Mouse (Mus musculus) c-Kit-positive CD71-negative TER-119-negative erythroid progenitor cells, embryonic 14.5 days (primary cell): Measurements from ENCODE around the gene Pex1.
"Not testable (repeated sequence)": the region's sequence is repeated elsewhere in the genome, so short reads cannot be mapped to it uniquely, and the experiment has no call there.

ENCODE experiments used
- DNase-seq: peaks from one replicate; pipeline ENCODE4 v3.0.0-alpha.2; 2013; ENCODE audit warnings: low read depth

Gene Pex1

GRCm38 (mm10) chr5:3645326-3645725, 49.5 kb downstream of the Pex1 start:
- DNase-seq = no peak

DNA sequence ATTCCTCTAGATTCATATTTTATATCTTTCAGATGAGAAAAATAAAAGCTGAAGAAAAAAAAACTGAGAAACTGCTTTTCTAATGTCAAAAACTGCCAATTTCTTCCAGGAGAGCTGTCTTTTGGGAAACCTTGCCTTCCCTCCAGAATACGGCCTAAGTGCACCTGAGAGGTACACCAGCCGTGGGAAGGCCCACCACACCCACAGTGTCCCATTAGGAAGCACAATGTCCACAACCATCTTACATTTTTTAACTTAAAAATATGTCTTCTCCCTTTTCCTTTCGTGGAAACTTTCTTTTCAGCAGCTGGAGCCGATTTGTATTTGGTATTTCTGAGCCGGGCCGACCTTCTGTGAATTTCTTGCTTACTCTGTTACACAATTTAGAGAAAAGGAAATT, 50.7 kb downstream of the Pex1 start:
- DNase-seq = no peak

GRCm38 (mm10) chr5:3646991-3647707, 51.3 kb downstream of the Pex1 start:
- peak; percentile 41 for DNase-seq

- DNase-seq = peak; percentile 84
These were observed 51.8 kb downstream of the Pex1 start for GRCm38 (mm10) chr5:3647708-3648121.

DNA sequence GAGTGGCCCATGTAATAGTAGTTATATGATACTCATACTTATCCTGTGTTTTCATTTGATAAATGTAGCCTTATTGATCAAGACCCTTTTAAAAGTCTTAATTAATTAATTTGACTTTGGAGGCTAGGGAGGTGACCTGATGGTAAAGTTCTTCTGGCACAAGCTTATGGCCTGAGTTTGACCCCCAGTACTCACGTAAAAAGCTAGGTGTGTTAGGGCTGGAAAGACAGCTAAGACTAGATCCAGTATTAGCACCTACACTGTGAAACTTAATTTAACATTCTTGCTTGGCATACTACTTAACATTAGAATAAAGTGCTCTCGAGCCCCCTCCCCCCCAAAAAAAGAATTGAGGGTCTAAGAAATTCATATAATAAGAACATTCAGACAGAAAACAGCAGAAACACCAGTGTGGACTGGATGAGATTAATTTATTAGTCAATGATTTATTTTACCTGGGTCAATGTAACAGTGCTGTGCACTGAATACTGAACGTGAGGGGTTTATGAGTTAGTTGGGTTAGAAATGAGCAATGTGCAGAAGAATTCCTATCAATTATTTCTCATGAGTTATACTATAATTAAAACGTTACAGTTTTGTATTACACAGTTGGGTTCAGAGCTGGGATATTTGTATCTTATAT, 52.5 kb downstream of the Pex1 start:
- DNase-seq = no peak

DNA sequence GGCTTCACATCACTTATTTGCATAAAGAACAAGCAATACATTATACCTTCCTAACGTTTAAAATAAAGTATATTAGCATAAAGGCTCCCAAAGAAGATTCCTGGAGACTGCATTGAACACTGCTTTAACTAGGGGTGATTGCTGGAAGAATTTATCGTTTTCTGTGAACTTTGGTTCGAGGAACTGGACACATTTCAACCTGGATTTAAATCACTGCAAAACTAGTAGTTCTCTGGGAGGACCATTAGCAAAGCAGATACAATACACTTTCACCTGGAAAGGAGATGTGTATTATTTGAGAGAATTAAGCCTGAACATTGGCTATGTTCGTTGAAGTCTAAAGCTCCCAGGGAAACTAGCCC, 53.0 kb downstream of the Pex1 start:
- DNase-seq = no peak

- DNase-seq = no peak
These were observed 55.0 kb downstream of the Pex1 start, which contains the start of gene Tmbim7 for GRCm38 (mm10) chr5:3650881-3651280. Tmbim7 (plus strand) TSS chr5:3651181.

DNA sequence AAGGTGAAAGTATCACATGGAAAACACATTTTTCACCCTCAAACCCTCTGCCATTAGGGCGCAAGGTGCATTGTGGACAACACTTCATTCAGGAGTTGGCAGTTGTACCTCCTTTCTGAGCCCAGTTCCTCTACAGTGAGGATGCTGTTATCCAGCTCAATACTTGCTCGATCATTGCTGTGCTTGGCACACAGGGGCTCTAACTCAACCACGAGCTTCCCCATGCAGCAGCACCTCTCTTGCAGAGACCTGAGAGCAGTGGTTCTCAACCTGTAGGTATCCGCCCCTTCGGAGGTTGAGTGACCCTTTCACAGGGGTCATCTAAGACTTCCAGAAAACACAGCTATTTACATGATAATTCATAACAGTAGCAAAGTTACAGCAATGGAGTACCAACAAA, 55.8 kb downstream of the Pex1 start:
- DNase-seq = no peak

- not testable (repeated sequence) for DNase-seq
These were observed 57.2 kb downstream of the Pex1 start for GRCm38 (mm10) chr5:3652903-3653575.

- no peak for DNase-seq
These were observed 57.9 kb downstream of the Pex1 start for GRCm38 (mm10) chr5:3653801-3654200.

- DNase-seq = no peak
These were observed 61.2 kb downstream of the Pex1 start, which contains the start of gene Gatad1 for GRCm38 (mm10) chr5:3657085-3657484. Gatad1 (minus strand) TSS chr5:3657185.

DNA sequence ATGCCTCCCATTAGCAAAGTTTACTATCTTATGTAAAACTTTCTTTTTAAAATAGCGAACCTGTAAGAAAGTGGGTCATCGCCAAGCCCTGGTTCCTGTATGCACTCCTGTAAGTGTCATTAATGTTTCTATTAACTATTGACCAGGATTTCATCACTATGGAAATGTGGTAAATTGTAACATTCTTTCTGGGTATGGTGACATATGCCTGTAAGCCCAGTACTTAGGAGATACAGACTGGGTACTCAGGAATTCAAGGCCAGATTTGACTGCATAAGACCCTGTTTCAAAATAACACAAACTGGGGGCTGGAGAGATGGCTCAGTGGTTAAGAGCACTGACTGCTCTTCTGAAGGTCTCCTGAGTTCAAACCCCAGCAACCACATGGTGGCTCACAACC, 69.4 kb downstream of the Pex1 start:
- no peak for DNase-seq

- DNase-seq = no peak
These were observed 70.7 kb downstream of the Pex1 start for GRCm38 (mm10) chr5:3666585-3666984.

DNA sequence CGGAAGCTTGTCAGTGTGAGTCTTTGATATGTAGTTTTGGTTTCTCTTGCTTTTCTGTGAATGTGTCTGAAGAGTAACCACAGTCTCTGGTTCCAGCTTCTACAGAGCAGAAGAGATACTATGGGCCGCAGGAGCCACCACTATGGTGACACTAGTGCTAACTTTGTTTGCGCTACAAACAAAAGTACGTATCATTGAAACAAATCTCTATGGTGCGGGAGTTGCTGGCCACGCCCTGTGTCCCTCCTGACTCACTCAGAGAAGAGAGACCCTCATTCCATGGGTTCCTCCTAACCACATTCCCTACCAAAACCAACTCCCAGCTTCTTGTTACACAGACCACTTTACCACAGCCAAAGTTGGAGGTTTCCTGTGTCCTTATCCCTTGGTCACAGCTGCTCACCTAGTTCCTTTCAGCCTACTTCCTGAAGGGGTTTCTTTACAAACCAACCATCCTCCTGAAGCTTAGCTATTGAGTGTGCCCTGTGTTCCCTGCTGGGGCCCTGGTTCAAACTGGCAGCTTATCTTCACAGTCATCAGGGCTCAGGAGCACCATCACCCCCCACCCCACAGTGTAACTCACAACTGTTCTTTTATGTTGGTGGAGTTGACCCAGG, 74.2 kb downstream of the Pex1 start:
- DNase-seq = peak; percentile 37
